Mouse (Mus musculus): ENCODE data around the gene Oit3.

Oit3 gene

DNA sequence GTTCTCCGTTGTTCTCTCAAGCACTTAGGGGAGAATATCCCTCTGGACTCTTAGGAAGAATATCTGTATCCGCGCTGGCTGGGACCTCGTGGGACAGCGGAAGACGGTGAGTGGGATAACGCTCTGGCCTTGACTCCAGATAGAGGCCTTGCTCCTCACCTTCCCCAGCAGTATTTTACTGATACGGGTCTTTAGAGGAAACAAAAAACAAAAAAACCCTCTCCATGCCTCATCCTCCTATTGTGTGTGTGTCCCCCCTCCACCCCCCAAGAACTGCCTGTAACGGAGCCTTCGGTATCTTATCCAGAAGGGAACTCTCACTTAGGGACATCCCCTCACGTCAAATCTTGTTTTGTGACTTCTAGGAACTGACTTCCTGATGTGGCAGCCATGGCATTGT, at the start of gene Oit3:
Gene Oit3 (minus strand): TSS at position 44 of the 400 bp plus-strand sequence.
- no peak for DNase-seq

DNA sequence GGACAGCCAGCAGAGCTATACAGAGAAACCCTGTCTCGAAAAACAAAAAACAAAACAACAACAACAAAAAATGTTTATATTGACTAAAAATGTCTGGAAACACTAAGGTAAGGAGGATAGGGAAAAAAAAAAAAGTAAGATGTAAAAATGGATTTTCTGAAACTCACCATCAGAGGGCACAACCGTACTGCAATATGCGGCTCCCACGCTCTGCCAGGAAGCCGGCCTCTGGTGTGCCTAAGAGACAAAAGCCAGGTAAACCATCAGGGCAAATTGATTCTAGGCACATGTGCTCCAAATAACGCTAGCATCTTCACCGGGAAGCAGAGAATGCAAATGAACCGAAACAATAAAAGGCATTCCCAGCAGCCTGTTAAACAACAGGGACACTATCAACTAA, 49.3 kb upstream of the Oit3 start:
- peak; percentile 44 for DNase-seq

DNA sequence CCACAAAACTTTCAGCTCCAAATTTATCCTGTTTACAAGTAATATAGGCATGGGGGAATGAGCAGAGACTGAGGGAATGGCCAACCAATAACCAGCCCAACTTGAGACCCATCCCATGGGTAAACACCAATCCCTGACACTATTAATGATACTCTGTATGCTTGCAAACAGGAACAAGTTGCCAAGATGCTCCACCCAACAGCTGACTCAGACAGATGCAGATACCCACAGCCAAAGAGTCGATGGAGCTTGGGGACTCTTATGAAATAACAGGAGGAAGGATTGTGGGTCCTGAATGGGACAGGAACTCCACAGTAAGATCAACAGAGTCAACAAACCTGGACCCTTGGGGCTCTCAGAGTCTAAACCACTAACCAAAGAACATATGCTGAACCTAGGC, 47.8 kb upstream of the Oit3 start:
- DNase-seq = no peak

DNA sequence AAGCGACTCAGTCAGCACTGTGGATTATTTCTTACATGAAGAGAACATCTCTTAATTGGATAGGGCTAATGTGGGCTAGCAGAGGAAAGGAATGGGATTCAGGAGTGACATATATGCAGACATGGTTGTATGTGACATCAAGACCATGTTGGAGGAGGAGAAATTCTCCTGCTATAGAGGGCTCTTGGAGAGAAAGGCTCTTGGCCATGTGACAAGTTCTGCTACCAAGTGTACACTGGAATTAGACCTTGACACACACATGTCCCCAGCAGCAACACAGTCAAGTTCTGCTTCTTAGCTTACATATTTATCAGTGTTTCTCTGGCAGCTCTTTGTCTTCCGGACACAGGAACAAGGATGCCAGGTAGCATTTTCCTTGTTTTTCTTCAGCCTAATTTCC, 45.8 kb upstream of the Oit3 start:
- no peak for DNase-seq

DNA sequence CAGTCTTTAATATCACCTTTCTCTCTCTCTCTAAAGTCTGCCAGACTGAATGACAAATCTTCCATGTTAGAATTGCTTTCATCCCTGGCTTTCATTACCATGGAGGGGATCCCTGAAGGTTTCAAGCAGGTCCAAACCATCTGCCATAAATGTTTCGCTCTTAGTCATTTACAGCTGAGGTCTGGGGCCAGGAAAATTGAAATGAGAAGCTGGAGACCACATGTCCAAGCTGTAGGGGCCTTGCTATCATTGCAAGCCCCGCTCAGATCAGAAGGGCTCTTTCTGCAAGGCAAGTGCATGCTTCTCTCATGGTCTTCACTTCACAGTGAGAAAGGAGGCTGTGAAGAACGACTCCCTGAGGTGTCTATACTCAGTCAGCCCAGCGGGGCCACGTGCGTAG, 42.7 kb upstream of the Oit3 start:
- DNase-seq = no peak

DNA sequence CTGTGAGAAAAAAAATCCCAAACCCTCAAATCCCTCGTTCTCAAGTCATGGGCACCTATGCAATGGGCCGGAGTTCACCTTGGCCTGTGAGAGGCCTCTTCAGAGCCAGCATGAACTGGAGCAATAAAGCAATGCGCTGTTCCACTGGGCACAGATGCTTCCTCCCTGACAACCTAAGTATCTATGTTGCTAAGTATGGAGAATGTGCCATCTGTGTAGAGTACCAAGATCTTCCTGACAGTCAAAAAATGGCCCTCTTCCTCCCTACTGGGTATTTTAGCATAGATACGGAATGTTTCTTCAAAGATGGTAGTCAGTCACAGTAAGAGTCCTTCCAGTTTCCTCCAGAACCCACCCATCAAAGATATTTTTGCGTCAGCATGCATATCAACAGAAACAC, 39.8 kb upstream of the Oit3 start:
- DNase-seq = no peak

DNA sequence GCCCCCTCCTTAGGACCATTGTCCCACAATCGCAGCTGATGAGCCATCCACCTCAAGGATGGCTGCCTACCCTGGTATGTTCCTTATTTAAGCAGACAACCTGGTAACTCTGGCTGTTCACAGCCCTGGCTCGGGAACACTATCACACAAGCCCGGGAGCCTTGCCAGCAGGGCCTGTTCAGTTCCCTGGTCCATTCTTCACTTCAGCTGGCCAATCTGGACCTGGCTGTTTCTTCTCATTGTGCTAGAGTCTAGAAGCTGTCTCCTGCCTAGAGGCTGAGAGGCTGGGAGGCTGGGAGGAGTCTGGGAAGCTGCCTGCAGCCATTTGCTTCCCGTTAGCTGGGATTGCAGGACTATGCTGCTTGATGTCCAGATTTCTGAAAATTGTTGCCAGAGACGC, 28.9 kb upstream of the Oit3 start:
- no peak for DNase-seq

DNA sequence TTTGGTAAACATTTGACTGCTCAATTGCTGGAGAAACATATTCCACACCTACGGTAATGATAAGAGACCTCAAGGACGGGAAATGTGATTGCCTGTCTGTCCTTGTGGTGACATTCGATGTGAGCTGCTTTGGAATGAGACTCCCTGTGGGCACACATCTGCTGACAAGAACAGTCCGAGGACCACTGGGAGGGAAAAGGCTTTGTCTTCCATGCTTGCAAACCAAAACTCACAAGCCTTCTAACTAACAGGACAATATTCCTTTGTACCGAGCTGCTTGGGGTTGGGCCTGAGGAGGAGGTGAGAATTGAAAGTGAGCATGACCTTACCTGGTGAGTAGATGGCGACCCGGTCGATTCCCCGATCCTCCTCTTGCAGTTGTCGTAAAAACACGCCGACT, 25.7 kb upstream of the Oit3 start:
- no peak for DNase-seq

DNA sequence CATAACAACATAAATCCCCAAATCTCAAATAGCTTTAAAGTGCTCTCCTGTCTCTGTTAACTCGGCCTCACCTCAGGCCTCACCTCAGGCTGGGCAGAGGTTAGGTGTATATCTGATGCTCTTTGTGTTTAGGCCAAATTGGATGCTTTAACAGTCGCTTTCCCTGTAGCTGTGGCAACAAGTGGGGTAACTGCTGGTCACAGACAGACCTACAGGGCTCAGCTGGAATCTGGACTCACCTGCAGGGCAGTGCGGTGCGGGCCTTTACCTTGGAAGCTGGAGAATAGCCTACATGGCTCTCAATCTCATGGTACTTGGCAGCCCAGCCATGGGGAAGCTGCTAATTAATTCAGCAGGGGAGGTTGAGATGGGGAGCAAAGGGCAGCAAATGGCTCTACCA, 25.0 kb upstream of the Oit3 start:
- DNase-seq = no peak

DNA sequence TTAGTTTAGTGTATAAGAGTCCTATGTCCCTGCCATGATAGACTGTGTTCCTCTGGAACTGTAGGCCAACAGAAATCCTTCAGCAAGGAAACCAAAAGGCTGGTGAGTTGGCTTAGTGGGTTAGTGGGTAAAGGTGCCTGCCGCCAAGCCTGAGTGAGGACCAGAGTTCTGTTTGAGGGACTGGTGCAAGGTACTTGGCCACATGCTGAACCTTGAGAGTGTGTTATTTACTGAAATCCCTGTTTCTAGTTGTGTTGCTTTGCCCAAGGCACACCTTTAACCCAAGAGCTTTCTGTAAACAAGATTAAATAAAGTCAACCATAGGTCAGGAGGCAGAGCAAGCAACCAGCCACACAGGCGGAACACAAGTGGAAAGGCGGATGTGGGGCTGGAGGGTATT, 24.0 kb upstream of the Oit3 start:
- DNase-seq = peak; percentile 6

DNA sequence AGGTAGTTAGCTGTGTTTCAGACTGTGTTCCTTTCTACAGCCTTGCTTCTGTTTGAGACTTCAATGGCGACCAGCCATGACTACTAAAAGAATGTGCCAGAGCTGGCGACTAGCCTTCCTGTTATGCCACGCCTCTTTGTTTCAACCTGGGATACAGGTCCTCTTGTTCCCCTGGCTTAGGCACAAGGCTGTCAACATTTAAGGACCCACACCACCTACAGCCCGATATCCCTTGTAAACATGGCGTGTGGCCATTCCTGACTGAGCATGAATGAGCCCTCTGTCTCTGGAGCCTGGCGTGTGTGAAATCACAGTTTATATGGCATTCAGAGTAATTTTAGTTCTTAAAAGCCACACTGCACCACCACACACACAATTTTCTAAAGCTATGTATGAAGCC, 20.7 kb upstream of the Oit3 start:
- DNase-seq = no peak

DNA sequence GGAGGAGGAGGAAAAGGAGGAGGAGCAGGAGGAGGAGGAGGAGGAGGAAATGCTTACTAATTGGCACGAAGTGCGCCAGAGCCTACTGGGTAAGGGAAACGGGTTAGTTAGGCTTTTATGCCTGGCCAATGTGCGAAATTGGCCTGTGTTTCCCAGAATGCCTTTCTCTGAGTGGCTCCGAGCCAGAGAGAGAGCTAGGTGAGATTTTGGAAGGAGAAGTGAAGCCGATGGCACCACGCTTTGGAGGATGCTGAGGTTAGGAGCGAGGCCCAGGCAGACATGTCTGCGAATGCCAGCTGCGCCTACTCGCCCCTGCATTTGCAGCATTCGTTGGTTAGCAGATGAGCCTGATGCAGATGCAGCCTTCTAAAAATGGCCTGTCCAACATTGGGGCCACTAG, 18.2 kb upstream of the Oit3 start:
- no peak for DNase-seq

DNA sequence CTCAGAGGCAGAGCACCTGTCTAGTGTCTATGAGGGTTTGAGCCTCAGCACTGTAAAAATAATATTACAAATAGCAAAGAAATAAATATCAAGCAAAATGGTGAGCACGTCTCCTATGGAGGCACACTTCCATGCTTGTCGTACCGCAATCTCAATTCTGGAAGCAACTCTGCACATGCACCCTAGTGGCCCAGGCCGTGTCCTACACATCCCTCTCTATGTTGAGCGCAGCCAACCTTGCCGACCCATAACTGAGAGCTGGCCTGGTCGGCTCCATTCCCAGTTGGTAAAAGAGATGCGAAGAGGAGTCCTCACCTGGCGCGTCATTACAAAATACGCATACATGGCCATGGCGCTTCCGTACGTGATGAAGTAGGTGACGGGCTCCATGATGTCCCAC, 13.1 kb upstream of the Oit3 start:
- DNase-seq = no peak

DNA sequence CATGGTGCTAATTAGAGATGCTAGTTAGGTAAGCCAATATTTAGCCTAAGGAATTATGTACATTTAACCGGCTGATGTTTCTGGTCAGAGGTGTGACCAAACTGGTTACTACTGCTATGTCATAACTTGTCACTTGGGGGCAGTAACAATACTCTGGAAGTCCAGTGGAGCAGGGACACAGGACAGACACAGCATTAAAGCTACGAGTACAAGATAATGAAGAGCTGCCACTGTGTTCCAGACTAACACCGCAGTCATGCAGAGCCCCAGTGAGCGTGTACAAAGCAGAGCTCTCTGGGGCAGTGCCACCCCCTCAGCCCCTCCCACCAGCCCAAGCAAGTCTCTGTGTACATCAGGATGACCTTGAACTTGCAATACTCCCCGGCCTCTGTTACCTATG, 10.3 kb upstream of the Oit3 start:
- peak; percentile 73 for DNase-seq

DNA sequence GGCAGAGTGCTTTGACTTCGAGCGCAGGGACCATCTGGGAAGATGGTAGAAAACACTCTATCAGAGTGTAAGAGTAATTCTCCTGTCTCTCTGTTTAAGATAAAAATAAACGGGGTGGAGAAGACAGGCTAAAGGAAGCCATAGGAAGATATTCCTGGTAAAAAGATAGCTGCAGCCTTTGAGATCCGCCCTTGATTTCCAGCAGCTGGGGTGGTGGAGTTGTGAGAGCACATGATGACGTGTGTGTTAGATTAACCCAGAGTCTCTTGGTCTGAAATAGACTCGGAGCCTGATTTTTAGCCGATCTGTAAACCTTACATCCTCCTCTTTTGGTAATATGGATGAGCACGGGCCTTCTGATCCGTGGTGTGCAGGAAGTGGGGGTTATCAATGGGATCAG, 6.0 kb upstream of the Oit3 start:
- DNase-seq = no peak

DNA sequence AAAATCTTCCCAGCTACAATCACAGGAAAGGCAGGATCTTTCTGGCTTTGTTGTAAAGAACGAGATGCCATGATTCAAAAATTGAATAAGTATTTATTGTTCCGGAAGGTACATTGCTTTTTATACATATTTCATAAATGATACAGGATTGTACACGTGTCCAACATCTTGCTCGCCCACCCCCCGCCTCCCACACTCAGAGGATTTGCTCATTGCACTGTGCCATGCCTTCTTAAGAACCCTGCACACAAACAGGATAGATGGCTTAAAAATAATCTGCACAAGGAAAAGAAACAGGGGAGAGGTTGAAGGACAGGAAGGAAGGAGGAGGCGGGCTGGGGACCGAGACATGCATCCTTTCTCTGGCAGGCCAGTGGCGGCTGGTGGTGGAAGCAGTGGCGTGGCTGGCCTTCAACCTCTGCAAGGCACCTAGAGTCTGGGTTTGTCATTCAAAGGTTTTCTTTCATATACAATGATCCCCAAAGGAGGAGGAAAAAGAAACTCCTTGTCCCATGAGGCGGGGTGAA, 5.4 kb upstream of the Oit3 start:
- DNase-seq = no peak

DNA sequence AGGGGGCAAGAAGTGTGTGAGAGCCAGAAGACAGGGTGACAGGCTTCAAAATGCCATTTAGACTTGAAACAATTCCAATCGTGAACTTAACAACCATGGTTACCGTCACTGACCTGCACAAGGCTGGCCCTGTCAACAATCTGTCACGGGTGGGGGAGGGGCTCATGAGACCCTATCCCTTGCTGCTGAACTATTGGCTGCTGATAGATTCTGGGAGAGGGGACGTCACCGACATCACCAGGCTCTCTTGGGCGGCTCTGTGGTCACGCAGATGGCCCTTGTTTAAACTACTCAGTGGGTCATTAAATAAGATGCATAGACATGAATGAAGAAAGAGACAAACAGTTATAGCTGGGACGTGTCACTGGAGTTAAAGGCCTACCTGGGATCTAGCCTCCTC, 3.1 kb upstream of the Oit3 start:
- no peak for DNase-seq

DNA sequence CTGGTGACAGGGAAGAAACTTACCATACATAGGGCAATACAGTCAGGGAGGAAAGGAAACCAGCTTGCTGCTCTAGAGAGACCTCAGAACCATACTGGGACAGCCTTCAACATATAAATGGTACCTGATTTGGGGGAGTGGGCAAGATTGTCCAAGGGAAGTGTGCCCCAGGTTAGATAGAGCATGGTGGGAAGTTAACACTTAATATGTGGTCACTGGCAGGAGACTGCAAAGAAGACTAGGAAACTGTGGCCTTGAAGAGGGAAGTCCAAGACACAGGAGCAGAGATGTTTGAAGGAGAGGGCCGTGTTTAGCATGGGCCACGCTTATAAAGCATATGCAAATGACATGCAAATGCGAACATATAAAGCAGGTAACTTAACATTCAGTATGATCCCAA, 2.5 kb upstream of the Oit3 start:
- no peak for DNase-seq

DNA sequence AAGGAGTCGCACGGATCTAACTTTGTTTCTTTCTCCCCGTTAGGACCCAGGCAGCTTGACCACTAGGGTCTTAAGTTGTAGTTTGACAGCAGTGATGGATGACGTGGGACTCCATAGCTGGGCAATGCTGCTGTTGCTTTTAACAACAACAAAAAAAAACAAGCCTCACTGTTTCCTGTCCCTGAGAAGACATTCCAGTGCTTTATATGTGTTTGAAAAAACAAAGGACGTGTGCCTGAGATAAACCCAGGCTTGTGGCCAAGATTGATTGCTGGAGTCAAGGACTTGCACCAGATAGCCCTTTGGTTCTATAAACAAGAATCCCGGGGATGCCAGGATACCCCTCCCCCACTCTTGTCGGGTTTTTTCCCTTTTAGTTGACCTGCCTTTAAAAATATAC, 1.6 kb upstream of the Oit3 start:
- peak; percentile 57 for DNase-seq

DNA sequence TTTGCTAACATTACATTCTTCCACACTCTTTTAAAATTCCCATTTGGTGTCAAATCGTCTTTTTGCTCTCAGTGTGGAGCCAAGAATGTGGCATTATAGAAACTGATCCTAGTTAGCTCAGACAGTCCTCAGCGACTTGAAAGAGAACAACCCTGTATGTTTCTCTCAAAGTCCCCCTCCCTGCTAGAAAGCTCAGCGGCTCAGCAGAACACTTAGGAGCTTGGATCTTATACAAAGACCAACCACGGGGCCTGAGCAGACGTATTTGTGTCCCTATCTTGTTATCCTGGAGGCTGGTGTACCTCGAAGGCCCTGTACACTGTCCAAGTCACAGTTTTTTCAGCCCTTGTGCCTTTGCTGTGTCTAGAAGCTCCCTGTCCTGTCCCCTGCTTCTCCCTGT, 1.4 kb downstream of the Oit3 start:
- no peak for DNase-seq

DNA sequence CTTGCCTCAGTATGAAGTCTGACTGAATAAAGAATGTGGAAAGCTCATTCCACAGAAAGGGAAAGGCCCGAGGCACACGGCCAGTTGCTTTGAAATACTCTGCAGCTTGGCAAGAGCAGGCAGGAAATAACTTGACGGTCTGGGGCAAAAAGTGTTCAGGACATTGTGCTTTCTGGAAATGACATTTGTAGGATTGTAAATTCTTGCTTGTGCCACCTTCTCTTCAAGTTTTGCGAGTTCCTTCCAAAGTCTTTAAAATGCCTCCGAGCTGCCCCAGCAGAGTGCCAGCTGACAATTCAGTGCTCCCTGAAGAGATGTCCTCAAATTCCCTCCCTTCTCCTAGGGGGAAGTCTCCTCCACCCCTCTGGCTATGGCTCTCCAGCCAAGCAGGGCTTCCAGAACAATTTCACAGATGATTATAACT, 2.1 kb downstream of the Oit3 start:
- DNase-seq = peak; percentile 83

DNA sequence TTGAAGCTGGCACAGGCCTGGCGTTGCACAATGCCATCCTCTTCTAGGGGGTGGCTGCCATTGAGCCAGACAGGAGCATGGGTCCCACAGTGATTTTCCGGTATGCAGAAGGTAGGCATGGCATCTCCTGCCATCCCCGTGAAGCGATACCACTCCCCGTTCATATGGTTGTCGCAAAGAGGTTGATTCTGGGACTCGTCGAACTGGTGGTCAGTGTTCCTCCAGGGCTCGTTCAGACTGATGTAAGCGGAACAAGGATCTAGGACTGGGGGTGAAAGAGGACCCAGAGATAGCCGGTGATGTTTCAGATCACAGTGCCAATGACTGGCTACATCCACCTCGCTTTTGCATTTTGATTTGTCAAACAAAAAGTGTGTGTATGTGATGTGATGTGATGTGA, 2.9 kb downstream of the Oit3 start:
- DNase-seq = no peak

DNA sequence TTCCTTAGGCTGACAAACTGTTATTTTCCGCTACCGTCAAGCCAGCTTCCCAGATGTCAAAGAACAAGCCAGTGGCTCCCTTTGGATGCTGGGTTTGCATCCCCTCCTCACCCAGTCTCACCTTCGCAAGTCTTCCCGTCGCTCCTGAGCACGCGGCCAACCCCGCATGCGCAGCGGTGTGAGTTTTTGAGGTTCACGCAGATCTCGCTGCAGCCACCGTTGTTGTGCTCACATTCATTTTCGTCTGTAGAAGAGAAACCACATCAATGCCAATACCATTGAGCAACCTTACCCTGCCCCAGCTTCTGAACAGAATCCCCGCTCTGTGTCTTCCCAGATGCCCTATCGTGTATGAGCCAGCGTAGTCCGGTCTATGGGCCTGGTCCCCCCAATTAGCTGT, 5.8 kb downstream of the Oit3 start:
- no peak for DNase-seq

DNA sequence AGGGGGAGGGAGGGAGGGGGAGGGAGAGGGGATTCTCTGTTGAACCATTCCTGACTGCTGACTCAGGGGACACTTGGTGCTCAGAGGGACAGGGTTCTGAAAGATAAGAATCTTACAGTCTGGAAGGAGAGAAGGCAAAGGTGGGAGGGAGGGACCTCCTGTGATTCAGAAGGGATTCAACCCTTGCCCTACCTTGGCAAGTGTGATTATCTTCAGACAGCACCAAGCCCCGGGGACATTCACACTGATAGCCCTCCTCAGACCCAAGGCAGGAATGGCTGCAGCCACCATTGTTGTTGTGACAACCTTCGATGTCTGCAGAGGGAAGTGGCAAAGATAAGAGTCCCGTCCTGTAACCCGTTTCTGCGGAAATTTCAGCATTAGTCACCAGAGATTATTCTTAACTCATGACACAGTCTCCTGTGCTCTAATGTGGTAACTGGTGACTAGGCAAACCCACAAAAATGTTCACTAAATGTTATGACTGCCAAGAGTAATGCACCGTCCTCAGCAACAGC, 10.8 kb downstream of the Oit3 start:
- DNase-seq = no peak

DNA sequence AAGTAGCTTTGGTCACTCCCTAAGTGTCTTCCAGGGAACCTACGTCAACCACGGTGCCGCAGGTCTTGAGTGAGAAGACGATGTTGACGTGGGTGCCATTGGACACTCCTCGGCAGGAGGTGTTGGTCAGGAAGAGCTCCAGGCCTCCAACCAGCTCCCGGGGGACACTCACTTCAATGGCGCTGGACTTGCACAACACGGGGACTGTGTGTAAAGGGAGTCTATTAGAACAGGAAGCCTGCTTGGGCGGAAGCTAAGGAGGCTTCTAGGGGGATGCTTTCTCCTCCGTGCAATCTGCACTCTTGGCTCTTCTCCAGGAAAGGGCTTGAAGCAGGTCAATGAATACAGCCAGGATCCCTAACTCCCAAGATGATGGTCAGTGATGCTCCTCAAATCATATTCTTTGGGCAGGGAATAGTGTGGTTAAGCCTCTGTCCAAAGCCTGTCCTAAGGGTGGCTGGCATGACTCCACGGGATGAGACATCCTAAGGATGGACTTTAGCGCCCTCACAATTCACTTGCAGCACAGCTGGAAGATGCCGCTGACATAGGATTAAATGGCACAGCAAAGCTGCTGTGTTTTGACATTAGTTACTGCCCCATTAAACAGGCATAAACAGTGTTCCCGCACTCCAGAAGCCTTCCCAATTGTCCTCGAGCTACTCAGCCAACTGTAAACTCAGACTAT, 12.0 kb downstream of the Oit3 start:
- DNase-seq = no peak
